Mouse (Mus musculus): ENCODE data around the gene Nup205. TPM values are rescaled to one million over a fixed set of nuclear protein-coding genes. Genes with fewer than 3 reads are reported as not detected.
"Not testable (repeated sequence)": the region's sequence is repeated elsewhere in the genome, so short reads cannot be mapped to it uniquely, and the experiment has no call there.

Nup205 gene
- 10 to 100 TPM; 25.1 to 27.7 TPM for total RNA-seq (2021)
- long read RNA-seq, experiment 1, full-length matches to known transcripts = 2 of 7 reads
- long read RNA-seq, experiment 1, partial matches to known transcripts = 3 of 7 reads
- long read RNA-seq, experiment 1, other reads (novel, unspliced or antisense) = 2 of 7 reads
- long read RNA-seq, experiment 2, full-length matches to known transcripts = 1 of 5 reads
- long read RNA-seq, experiment 2, partial matches to known transcripts = 2 of 5 reads
- long read RNA-seq, experiment 2, other reads (novel, unspliced or antisense) = 2 of 5 reads

GRCm38 (mm10) chr6:35176979-35177649 lies at the start of gene Nup205:
Gene Nup205, plus strand, starts transcription at chr6:35177421.
- peak; percentile 76 to 83 for DNase-seq (ENCODE audit: low spot score in 2 of 2)
- intact Hi-C loops (cut with DNase I) = loop anchor here (5.0 kb wide), 1 partner anchor 45 kb away; the partner anchor contains the start of gene Cnot4

DNA sequence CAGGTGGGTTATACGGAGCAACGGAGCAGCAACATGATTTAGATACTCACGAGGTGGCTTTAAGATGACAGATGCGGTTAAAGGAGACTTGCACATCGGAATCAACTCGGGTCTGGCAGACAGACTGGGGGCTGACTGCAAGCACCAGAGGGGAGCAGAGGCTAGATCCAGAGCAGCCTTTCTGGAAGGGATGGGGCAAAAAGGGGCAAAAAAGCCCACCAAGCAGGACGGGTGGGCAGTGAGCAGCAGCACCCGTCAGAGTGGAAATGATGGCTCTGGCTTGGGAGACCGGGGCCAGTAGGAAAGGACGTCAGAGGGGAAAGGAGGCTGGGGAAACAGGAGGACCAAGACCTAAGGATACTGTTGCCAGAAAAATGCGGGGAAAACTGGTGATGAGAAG lies 44.4 kb upstream of the Nup205 start:
- intact Hi-C loops (cut with DNase I) = loop anchor here (2.0 to 5.0 kb wide), 2 partner anchors 44 to 134 kb away; partner anchors contain the start of gene Nup205
- DNase-seq (ENCODE audit: low spot score in 2 of 2) = peak in 1 of 2 experiments; percentile 8

- intact Hi-C loops (cut with DNase I) = loop anchor here (2.0 to 5.0 kb wide), 2 partner anchors 44 to 134 kb away; partner anchors contain the start of gene Nup205
- no peak for DNase-seq (ENCODE audit: low spot score in 2 of 2)
Observed at GRCm38 (mm10) chr6:35133246-35133578, 44.0 kb upstream of the Nup205 start.

DNA sequence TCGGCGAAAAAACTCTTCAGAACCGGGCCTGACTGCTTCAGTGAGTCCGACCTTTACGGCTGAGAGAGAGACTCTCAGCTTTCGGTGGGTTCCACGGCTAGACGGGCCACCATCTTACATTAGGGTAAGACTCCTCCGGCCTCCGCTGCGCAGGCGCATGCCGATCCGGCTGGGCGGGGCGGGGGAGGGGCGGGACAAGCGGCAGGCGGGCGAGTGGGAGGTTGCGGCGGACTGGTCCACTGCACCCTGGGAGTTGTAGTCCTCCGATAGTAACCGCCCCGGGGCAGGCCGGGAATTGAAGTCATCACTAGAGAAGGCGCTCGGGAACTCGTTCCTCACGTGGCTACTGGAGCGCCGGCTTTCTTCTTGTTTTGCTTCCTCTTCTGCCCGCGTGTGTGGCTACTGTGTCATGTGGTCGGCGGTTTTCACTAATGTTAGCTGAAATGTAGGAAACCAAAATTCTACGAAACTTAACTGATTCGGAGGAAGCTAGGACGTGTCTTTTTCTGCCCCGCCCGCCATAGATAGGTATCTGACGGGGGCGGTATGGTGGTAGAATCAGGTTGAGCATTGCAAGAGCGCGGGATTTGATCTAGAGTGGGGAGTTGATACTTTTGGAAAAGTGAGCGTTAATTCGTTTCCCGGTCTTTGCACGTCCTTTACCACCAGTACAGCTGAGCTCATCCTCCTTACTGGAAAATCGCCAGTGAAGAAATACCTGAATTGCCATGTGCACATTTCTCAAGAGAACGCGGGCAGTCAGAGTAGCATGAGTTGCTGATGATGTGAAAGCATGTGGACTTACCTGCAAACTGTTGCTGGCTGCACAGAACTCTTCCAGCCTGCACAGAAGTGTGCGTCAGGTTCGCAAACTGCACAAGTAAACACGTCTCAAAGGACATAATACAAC lies 43.4 kb upstream of the Nup205 start, which contains the start of gene Cnot4:
Gene Cnot4, minus strand, starts transcription at position 146 of the 910 bp plus-strand sequence.
- intact Hi-C loops (cut with DNase I) = loop anchor here (2.0 to 5.0 kb wide), 2 partner anchors 43 to 135 kb away; partner anchors contain the start of gene Nup205
- peak; percentile 99 for DNase-seq (ENCODE audit: low spot score in 2 of 2)

DNA sequence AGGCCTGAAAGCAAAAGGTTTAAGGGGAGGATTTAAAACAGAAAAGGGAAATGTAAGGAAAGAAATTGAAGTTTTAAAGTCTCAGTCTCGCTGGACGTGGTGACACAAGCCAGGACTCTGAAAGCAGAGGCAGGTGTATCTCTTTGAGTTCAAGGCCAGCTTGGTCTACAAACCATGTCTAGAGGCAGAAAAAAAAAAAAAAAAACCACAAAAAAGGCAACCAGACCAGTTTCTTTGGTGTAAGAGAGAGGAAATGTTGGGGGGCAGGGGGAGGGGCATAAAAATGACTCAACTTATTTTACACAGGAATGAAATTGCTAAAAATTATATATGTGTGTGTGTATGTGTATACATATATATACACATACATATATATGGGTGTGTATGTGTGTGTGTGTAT lies 42.4 kb upstream of the Nup205 start:
- DNase-seq (ENCODE audit: low spot score in 2 of 2) = no peak
- intact Hi-C loops (cut with DNase I) = loop anchor here (5.0 kb wide), 1 partner anchor 42 kb away; the partner anchor contains the start of gene Nup205

DNA sequence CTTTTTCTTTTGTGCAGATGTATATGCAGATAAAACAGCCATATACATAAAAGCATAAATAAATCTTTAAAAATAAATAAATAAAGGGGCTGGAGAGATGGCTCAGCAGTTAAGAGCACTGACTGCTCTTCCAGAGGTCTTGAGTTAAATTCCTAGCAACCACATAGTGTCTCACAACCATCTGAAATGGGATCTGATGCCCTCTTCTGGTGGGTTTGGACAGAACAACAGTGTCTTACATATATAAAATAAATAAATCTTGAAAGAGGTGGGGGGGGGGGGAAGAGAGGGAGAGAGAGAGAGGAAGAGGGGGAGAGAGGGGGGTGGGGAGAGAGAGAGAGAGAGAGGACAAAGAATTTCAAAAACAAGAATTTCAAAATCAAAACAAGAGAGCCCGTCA lies 36.9 kb upstream of the Nup205 start:
- intact Hi-C loops (cut with DNase I) = no loop called here
- DNase-seq (ENCODE audit: low spot score in 2 of 2) = no peak

DNA sequence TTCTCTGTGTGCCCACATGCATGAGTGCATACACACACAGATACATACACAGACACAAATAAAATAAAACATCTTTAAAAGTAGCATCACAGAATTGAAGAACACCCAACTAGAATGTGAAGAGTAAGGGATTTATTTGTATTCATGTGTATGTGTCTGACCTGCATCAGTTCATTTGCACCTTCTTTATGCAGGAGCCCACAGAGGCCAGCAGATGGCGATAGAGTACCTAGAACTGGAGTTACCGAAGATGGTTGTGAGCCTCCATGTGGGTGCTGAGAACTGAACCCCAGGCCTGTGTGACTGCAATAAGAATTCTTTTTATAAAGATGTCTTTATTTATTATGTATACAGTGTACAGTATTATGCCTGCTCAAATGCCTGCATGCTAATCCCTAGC lies 31.7 kb upstream of the Nup205 start:
- no peak for DNase-seq (ENCODE audit: low spot score in 2 of 2)
- intact Hi-C loops (cut with DNase I) = no loop called here

DNA sequence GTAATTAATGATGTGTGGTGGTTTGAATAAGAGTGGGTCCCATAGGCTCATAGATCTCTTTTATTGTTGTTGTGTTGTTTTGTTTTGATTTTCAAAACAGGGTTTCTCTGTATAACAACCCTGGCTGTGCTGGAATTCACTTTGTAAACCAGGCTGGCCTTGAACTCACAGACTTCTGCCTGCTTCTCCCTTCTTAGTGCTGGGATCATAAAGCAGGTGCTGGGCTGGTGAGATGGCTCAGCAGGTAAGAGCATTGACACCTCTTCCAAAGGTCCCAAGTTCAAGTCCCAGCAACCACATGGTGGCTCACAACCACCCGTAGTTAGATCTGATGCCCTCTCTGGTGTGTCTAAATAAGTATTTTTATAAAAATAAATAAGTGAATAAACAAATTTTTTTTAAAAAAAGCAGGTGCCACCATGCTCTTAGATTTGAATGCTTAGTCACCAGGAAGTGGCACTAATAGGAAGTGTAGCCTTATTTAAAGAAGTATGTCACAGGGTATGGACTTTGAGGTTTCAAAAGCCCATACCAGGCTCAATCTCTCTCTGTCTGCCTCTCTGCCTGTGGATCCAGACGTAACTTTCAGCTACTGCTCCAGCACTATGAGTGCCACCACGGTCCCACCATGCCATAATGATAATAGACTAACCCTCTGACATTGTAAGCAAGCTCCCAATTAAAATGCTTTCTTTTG lies 29.3 kb upstream of the Nup205 start:
- intact Hi-C loops (cut with DNase I) = no loop called here
- DNase-seq (ENCODE audit: low spot score in 2 of 2) = no peak

GRCm38 (mm10) chr6:35154540-35154939 lies 22.7 kb upstream of the Nup205 start:
- intact Hi-C loops (cut with DNase I) = no loop called here

GRCm38 (mm10) chr6:35169250-35169649 lies 8.0 kb upstream of the Nup205 start:
- DNase-seq (ENCODE audit: low spot score in 2 of 2) = no peak
- intact Hi-C loops (cut with DNase I) = no loop called here

More at GRCm38 (mm10) chr6:35154540-35154939, 22.7 kb upstream of the Nup205 start:
- no peak for DNase-seq (ENCODE audit: low spot score in 2 of 2)

DNA sequence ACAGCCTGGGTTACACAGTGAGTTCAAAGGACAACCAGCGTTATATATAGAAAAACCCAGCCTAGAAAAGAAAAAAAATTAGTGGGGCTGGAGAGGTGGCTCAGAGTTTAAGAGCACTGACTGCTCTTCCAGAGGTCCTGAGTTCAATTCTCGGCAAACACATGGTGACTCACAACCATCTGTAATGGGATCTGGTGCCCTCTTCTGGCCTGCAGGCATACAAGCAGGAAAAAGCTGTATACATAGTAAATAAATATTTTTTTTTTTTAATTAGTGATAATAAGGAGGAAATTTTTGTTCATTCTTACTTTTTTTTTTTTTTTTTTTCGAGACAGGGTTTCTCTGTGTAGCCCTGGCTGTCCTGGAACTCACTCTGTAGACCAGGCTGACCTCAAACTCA lies 5.2 kb upstream of the Nup205 start:
- intact Hi-C loops (cut with DNase I); DNase-seq (ENCODE audit: low spot score in 2 of 2): not testable (repeated sequence)

DNA sequence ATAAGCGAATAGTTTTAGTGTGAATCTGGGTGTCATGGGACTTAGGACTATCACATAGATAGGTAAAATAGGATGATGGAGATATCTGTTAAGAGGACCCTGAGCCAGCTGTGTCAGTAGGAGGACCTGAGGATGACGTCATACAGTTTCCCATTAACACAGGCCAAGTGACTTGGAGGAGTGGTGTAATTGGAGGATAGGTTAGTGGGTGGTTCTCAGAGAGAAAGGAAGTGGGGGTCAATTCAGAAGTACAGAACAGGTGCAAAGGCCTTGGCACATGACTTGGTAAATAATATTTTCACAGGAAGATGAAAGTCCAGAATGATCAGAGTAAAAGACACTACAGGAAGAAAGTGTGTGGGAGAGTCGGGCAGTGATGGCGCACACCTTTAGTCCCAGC lies 4.0 kb upstream of the Nup205 start:
- intact Hi-C loops (cut with DNase I) = no loop called here
- DNase-seq (ENCODE audit: low spot score in 2 of 2) = no peak

DNA sequence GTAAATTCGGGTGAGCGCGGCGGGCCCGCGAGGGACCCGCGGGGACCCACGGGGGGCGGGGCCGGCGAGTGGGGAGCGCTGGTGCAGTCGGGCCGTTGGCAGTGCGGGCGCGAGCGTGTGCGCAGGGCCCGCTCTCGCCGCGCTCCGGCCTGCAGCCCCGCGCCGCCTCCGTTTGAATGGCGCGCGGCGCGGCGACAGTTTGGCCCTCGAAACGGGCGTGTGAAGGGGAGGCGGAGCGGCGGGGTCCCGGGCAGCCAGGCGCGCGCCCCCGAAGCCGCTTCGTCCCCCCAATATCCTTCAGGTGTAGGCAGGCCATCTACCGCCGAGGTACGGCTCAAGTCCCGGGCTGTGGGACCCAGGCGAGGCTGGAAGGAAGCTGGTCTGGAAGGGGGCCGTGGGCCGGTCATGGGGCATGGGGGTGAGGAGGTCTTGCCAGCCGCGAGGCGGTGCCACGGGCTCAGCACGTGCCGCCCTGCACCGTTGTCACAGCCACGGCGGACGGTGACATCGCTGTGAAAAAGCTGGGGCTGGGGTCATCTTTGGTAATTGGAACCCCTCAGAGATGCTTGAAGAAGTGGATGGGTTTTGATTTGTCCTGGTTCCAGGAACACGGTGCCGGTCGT lies 540 bp downstream of the Nup205 start:
- intact Hi-C loops (cut with DNase I) = loop anchor here (5.0 kb wide), 1 partner anchor 45 kb away; the partner anchor contains the start of gene Cnot4
- peak; percentile 12 to 18 for DNase-seq (ENCODE audit: low spot score in 2 of 2)

- intact Hi-C loops (cut with DNase I) = loop anchor here (5.0 kb wide), 1 partner anchor 47 kb away; the partner anchor contains the start of gene Cnot4
- DNase-seq (ENCODE audit: low spot score in 2 of 2) = not testable (repeated sequence)
Observed at GRCm38 (mm10) chr6:35179299-35179698, 2.1 kb downstream of the Nup205 start.

- intact Hi-C loops (cut with DNase I) = no loop called here
Observed at GRCm38 (mm10) chr6:35184781-35185180, 7.6 kb downstream of the Nup205 start.

GRCm38 (mm10) chr6:35191198-35191597 lies 14.0 kb downstream of the Nup205 start:
- intact Hi-C loops (cut with DNase I) = no loop called here
- no peak for DNase-seq (ENCODE audit: low spot score in 2 of 2)

More at GRCm38 (mm10) chr6:35184781-35185180, 7.6 kb downstream of the Nup205 start:
- DNase-seq (ENCODE audit: low spot score in 2 of 2) = no peak

DNA sequence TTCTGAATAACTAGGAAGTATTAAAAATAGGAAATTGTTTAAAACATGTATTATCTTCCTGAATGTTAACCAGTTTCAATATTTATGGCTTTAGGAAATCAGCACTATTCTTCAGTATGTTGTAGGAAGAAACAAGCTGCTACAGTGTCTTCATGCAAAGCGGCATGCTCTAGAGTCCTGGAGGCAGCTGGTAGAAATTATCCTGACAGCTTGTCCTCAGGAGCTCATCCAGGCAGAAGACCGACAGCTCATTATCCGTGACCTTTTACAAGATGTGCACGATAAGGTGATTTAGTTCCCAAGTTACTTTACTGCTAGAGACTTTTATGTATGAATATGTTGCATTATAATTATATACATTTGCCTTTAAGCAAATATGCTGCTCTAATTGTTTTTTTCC lies 48.5 kb downstream of the Nup205 start:
- DNase-seq (ENCODE audit: low spot score in 2 of 2) = no peak
- intact Hi-C loops (cut with DNase I) = no loop called here

DNA sequence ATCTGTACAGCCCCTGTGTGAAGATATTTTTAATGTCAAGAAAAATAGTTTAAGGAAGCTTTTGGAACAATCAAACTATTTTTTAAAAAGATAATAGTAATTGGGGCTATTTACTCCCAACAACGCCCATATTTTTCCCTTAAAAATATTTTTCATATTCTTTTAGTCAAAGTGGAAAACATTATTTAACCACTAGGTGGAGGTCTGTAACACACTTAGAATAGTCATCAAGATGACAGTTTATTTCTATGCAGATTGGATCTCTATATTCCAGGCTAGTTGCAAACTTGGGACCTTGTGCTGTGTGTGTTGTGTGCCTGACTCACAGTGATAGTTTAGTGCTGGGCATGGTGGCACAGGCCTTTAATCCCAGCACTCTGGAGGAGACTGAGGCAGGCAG lies 52.2 kb downstream of the Nup205 start:
- intact Hi-C loops (cut with DNase I) = no loop called here
- no peak for DNase-seq (ENCODE audit: low spot score in 2 of 2)
